Mouse (Mus musculus) megakaryocyte, embryonic 14.5 days (primary cell): ENCODE data around the gene Mcm9. TPM values are rescaled to one million over a fixed set of nuclear protein-coding genes. Genes with fewer than 3 reads are reported as not detected.

ENCODE experiments used
- H3K27me3 ChIP-seq: replicated peaks from 2 replicates; pipeline ENCODE3; 2012; ENCODE audit warnings: inconsistent platforms
- H3K36me3 ChIP-seq: replicated peaks from 2 replicates; pipeline ENCODE3; 2012; ENCODE audit warnings: low read length, inconsistent platforms, mixed read lengths
- H3K4me1 ChIP-seq: 2 replicates; pipeline ENCODE4 v1.6.1; 2012; ENCODE audit warnings: inconsistent platforms
- H3K4me3 ChIP-seq: replicated peaks from 2 replicates; pipeline ENCODE3; 2012; ENCODE audit warnings: moderate library complexity, mild to moderate bottlenecking, inconsistent platforms
- H3K9me3 ChIP-seq: 2 replicates; pipeline ENCODE4 v1.6.1; 2012; ENCODE audit warnings: inconsistent platforms
- FLI1 ChIP-seq: IDR thresholded peaks from 2 replicates; pipeline ENCODE4 v1.6.1; 2012; ENCODE audit warnings: low read length, inconsistent platforms, mixed read lengths
- GATA1 ChIP-seq: IDR thresholded peaks from 3 replicates; pipeline ENCODE4 v1.6.1; 2012; ENCODE audit warnings: mixed read lengths, low read length, inconsistent platforms, borderline replicate concordance
- polyA plus RNA-seq: library from polyadenylated mRNA; stranded (reverse); fragments of >175 nt; gene quantifications from 2 replicates; pipeline ENCODE4 v1.2.3, GENCODE M21; 2012; ENCODE audit warnings: low replicate concordance; ENCODE audit not compliant: insufficient read depth

Gene Mcm9
- polyA plus RNA-seq, 1 experiment: 1.8 TPM

GRCm38 (mm10) chr10:53525265-53525976 is 104.8 kb downstream of the Mcm9 start:
- Histone ChIP-seq H3K9me3 (0 out of 2 replicates have a peak, but pooled peaks cover 3% of the 10 kb centered on the region), H3K27me3 (no peaks in the 10 kb centered on the region), H3K36me3 (no peaks in the 10 kb centered on the region), H3K4me3 (no peak overlapping the region), H3K4me1 (peaks cover 5% of the 10 kb centered on the region)
- no peak for TF ChIP-seq FLI1
- no peak for TF ChIP-seq GATA1

- TF ChIP-seq FLI1 (no peak), GATA1 (no peak)
These were observed 110.9 kb downstream of the Mcm9 start for GRCm38 (mm10) chr10:53519068-53519954.

GRCm38 (mm10) chr10:53518599-53518913 is 111.7 kb downstream of the Mcm9 start:
- Histone ChIP-seq H3K27me3 (peaks cover 2% of the 10 kb centered on the region), H3K4me3 (no peak overlapping the region), H3K36me3 (no peaks in the 10 kb centered on the region), H3K4me1 (peaks cover 9% of the 10 kb centered on the region; the same call in 1 of the 2 replicates), H3K9me3 (no peaks in the 10 kb centered on the region)
- TF ChIP-seq FLI1: no peak
- TF ChIP-seq GATA1: no peak

More at GRCm38 (mm10) chr10:53519068-53519954, 110.9 kb downstream of the Mcm9 start:
- Histone ChIP-seq H3K4me1 (peaks cover 9% of the 10 kb centered on the region; the same call in 1 of the 2 replicates), H3K9me3 (no peaks in the 10 kb centered on the region), H3K4me3 (no peak overlapping the region), H3K27me3 (peaks cover 2% of the 10 kb centered on the region), H3K36me3 (no peaks in the 10 kb centered on the region)

GRCm38 (mm10) chr10:53517770-53518598 is 112.3 kb downstream of the Mcm9 start:
- TF ChIP-seq FLI1 (no peak), GATA1 (no peak)
- Histone ChIP-seq H3K27me3 (peaks cover 2% of the 10 kb centered on the region), H3K4me3 (no peak overlapping the region), H3K9me3 (no peaks in the 10 kb centered on the region), H3K36me3 (no peaks in the 10 kb centered on the region), H3K4me1 (peaks cover 9% of the 10 kb centered on the region; the same call in 1 of the 2 replicates)

- TF ChIP-seq GATA1: no peak
- TF ChIP-seq FLI1: no peak
- H3K4me3 ChIP-seq: no peak overlapping the region
- H3K27me3 ChIP-seq: peaks cover 5% of the 10 kb centered on the region
- no peaks in the 10 kb centered on the region for H3K36me3 ChIP-seq
- H3K4me1 ChIP-seq: peaks cover 7% of the 10 kb centered on the region; the same call in 1 of the 2 replicates
- H3K9me3 ChIP-seq: no peaks in the 10 kb centered on the region
These were observed 117.7 kb downstream of the Mcm9 start for GRCm38 (mm10) chr10:53512491-53512890.

GRCm38 (mm10) chr10:53509158-53509773 is 121.0 kb downstream of the Mcm9 start:
- Histone ChIP-seq H3K4me3 (no peak overlapping the region), H3K36me3 (no peaks in the 10 kb centered on the region), H3K27me3 (peaks cover 3% of the 10 kb centered on the region), H3K9me3 (no peaks in the 10 kb centered on the region), H3K4me1 (peaks cover 11% of the 10 kb centered on the region; the same call in 1 of the 2 replicates)
- TF ChIP-seq GATA1: no peak
- no peak for TF ChIP-seq FLI1

- TF ChIP-seq GATA1 (no peak), FLI1 (no peak)
- H3K36me3 ChIP-seq: no peaks in the 10 kb centered on the region
- H3K27me3 ChIP-seq: peaks cover 3% of the 10 kb centered on the region
- H3K9me3 ChIP-seq: no peaks in the 10 kb centered on the region
- H3K4me1 ChIP-seq: peaks cover 11% of the 10 kb centered on the region; the same call in 1 of the 2 replicates
- no peak overlapping the region for H3K4me3 ChIP-seq
These were observed 121.6 kb downstream of the Mcm9 start for GRCm38 (mm10) chr10:53508676-53509075.

- peaks cover 4% of the 10 kb centered on the region for H3K27me3 ChIP-seq
- no peaks in the 10 kb centered on the region for H3K9me3 ChIP-seq
- H3K4me1 ChIP-seq: peaks cover 14% of the 10 kb centered on the region; the same call in 1 of the 2 replicates
- H3K36me3 ChIP-seq: no peaks in the 10 kb centered on the region
- TF ChIP-seq GATA1: no peak
- no peak for TF ChIP-seq FLI1
- no peak overlapping the region for H3K4me3 ChIP-seq
These were observed 124.7 kb downstream of the Mcm9 start for GRCm38 (mm10) chr10:53505526-53505925.

- TF ChIP-seq GATA1 (no peak), FLI1 (no peak)
- peaks cover 3% of the 10 kb centered on the region for H3K27me3 ChIP-seq
- H3K4me1 ChIP-seq: peaks cover 14% of the 10 kb centered on the region; the same call in 1 of the 2 replicates
- H3K4me3 ChIP-seq: no peak overlapping the region
- H3K36me3 ChIP-seq: no peaks in the 10 kb centered on the region
- no peaks in the 10 kb centered on the region for H3K9me3 ChIP-seq
These were observed 125.2 kb downstream of the Mcm9 start for GRCm38 (mm10) chr10:53505069-53505468.
